Mouse (Mus musculus) cortical plate, adult 2 months (tissue): Measurements from ENCODE around the gene Drap1.

ENCODE experiments used
- CTCF ChIP-seq: fragments of 200-500 bp; IDR thresholded peaks from 2 replicates; pipeline ENCODE4 v1.5.1; 2011; ENCODE audit warnings: mild to moderate bottlenecking, control low read depth, low read length; ENCODE audit not compliant: insufficient read depth; ENCODE audit errors: extremely low read depth
- POLR2A ChIP-seq: fragments of 200-500 bp; IDR thresholded peaks from 2 replicates; pipeline ENCODE4 v1.6.1; 2011; ENCODE audit warnings: mild to moderate bottlenecking, low read length, control low read depth; ENCODE audit not compliant: insufficient read depth; ENCODE audit errors: extremely low read depth

DNA sequence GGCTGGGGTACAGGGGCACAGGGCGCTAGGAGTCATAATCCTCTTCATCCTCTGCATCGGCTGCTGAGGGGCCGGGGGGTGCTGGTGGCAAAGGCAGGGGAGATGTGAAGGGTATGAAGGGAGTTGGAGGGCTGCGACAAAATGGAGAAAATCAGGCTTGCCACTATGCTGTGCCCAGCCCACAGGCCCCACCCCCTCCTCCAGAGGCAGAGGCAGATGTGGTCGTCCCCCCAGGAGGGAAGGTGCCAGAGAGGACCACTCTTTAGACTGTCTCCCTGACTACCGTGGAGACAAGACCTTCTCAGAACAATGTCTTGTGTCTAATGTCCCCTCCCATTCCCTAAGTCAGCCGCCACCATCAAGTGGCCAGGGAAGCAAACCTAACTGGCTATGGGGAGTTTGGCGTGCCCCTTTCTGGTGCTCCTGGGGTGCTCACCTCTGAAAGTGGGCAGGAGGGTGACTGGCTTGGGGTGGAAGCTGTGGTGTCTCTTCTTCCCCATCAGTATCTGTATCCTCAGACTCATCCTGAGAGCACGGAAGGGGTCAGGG lies 1.8 kb downstream of the Drap1 start:
- no peak for TF ChIP-seq POLR2A
- TF ChIP-seq CTCF: no peak
